Mouse (Mus musculus): ENCODE data around the gene Epha1. TPM values are rescaled to one million over a fixed set of nuclear protein-coding genes. Genes with fewer than 3 reads are reported as not detected.

Epha1 gene
- polyA plus RNA-seq, 2 experiments, result 1.4 to 4.0 TPM

DNA sequence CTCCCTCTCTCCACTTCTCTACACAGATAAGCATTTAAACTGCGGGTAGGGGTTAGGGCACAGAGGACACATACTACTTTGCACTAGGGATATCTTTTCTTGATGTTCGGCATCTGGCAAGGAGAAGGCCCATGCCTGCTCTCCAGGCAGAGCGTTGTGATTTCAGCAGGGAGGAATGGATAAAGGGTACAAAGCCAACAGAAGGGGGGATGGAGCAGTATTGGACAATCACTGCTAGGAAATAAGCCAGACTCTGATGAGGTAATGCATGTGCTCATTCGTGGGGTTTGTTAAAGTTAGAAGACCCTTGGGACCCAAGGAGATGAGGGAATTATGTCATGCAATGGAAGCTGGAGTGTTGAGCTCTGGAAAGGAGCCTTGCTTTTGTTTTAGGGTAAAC, 1.6 kb upstream of the Epha1 start:
- Histone ChIP-seq H3K36me3 (replicated peaks; ENCODE audit: control insufficient read depth, insufficient read depth, low read depth) (no peaks in the 10 kb centered on the region), H3K27me3 (ENCODE audit: control insufficient read depth, insufficient read depth, low read length) (no peaks in the 10 kb centered on the region), H3K27ac (no peak overlapping the region), H3K4me3 (ENCODE audit: insufficient read depth in 1 of 2, low read depth in 2 of 2, low read length in 2 of 2) (no peak overlapping the region), H3K9me3 (ENCODE audit: control insufficient read depth, low read length) (no peaks in the 10 kb centered on the region), H3K4me1 (replicated peaks; ENCODE audit: control insufficient read depth in 2 of 2, insufficient read depth in 2 of 2, low read length in 1 of 2) (peaks cover 0 to 2% of the 10 kb centered on the region in 2 experiments; a peak in 2 of 4 replicates), H3K9ac (replicated peaks) (no peak overlapping the region), H3K4me2 (ENCODE audit: low read depth) (no peak overlapping the region)
- DNase-seq (ENCODE audit: low read depth in 3 of 3, low spot score in 3 of 3), result no peak
- no peak for TF ChIP-seq CTCF (IDR thresholded peaks at IDR 0.05; ENCODE audit: low read depth)
- no peak for TF ChIP-seq EP300 (IDR thresholded peaks at IDR 0.05; ENCODE audit: low read depth)
- WGBS (ENCODE audit: insufficient replicate concordance), result 53% methylated on average over 4 of the region's 4 CpGs
- ATAC-seq (ENCODE audit: insufficient read depth), result no peak

GRCm38 (mm10) chr6:42373669-42374430, 782 bp upstream of the Epha1 start:
- ATAC-seq (ENCODE audit: insufficient read depth) (no peak), DNase-seq (ENCODE audit: low read depth in 3 of 3, low spot score in 3 of 3) (no peak)
- Histone ChIP-seq H3K9me3 (ENCODE audit: control insufficient read depth, low read length) (no peaks in the 10 kb centered on the region), H3K9ac (replicated peaks) (no peak overlapping the region), H3K27me3 (ENCODE audit: control insufficient read depth, insufficient read depth, low read length) (no peaks in the 10 kb centered on the region), H3K36me3 (replicated peaks; ENCODE audit: control insufficient read depth, insufficient read depth, low read depth) (no peaks in the 10 kb centered on the region), H3K4me3 (ENCODE audit: insufficient read depth in 1 of 2, low read depth in 2 of 2, low read length in 2 of 2) (peak overlapping the region in 1 of 2 experiments; percentile 50; a peak in 1 of 4 replicates), H3K4me2 (ENCODE audit: low read depth) (peak overlapping the region; percentile 61), H3K27ac (no peak overlapping the region), H3K4me1 (replicated peaks; ENCODE audit: control insufficient read depth in 2 of 2, insufficient read depth in 2 of 2, low read length in 1 of 2) (peaks cover 0 to 2% of the 10 kb centered on the region in 2 experiments; a peak in 2 of 4 replicates)
- TF ChIP-seq CTCF (IDR thresholded peaks at IDR 0.05; ENCODE audit: low read depth), result no peak
- no peak for TF ChIP-seq EP300 (IDR thresholded peaks at IDR 0.05; ENCODE audit: low read depth)
- WGBS (ENCODE audit: insufficient replicate concordance), result 36% methylated on average over 7 of the region's 7 CpGs

DNA sequence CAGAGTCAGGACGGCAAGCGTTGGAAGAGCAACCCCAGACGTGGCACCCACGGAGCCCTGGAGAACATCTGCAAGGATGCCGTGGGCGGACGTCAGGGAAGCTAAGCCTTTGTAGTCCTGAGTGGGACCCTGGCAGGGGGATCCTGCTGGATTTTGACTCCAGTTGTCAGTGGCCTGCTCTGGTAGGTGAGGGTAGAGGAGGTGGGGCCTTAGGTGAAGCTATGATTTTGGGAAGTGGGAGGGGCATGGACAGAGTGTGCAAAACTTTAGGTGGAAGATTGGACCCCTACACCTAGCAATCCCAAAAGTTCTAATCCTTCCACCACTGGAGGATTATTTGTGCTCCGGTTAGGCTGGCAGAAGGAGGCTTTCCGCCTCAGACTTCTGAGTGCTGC, 650 bp downstream of the Epha1 start:
- no peak overlapping the region for H3K9ac ChIP-seq (replicated peaks)
- no peak overlapping the region for H3K27ac ChIP-seq

DNA sequence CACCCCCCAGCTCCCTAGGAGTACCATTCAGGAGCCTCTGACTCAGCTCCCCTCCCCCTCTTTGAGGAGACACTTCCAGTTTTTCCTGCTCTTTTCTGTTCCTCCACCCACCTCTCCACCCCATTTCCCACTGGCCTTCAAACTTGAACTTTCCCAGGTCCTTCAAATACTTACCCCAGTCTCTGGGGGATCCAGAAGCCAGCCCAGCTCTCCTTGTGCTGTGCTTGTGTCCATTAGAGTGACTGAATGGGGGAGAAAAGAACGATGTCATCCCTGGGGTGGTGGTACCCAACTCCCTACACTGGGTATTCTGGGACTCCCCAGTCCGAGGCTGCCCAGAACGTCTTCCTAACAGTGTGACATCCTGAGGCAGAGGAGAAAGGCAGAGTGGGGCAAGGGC, 1.1 kb downstream of the Epha1 start:
- 26% methylated on average over 3 of the region's 3 CpGs for WGBS (ENCODE audit: insufficient replicate concordance)
- no peak for TF ChIP-seq EP300 (IDR thresholded peaks at IDR 0.05; ENCODE audit: low read depth)
- no peak for TF ChIP-seq CTCF (IDR thresholded peaks at IDR 0.05; ENCODE audit: low read depth)

More for the DNA sequence above, 650 bp downstream of the Epha1 start:
- no peak for DNase-seq (ENCODE audit: low read depth in 3 of 3, low spot score in 3 of 3)
- Histone ChIP-seq H3K9me3 (ENCODE audit: control insufficient read depth, low read length) (no peaks in the 10 kb centered on the region), H3K4me3 (ENCODE audit: insufficient read depth in 1 of 2, low read depth in 2 of 2, low read length in 2 of 2) (peak overlapping the region in 1 of 2 experiments; percentile 15; a peak in 1 of 4 replicates), H3K4me2 (ENCODE audit: low read depth) (peak overlapping the region; percentile 61), H3K36me3 (replicated peaks; ENCODE audit: control insufficient read depth, insufficient read depth, low read depth) (no peaks in the 10 kb centered on the region), H3K4me1 (replicated peaks; ENCODE audit: control insufficient read depth in 2 of 2, insufficient read depth in 2 of 2, low read length in 1 of 2) (peaks cover 0 to 2% of the 10 kb centered on the region in 2 experiments; a peak in 2 of 4 replicates), H3K27me3 (ENCODE audit: control insufficient read depth, insufficient read depth, low read length) (no peaks in the 10 kb centered on the region)
- peak; percentile 7; the same call in 1 of the 2 replicates for ATAC-seq (ENCODE audit: insufficient read depth)
- WGBS (ENCODE audit: insufficient replicate concordance), result 44% methylated on average over 9 of the region's 9 CpGs
- TF ChIP-seq EP300 (IDR thresholded peaks at IDR 0.05; ENCODE audit: low read depth) (no peak), CTCF (IDR thresholded peaks at IDR 0.05; ENCODE audit: low read depth) (no peak)

GRCm38 (mm10) chr6:42370630-42371363, 2.3 kb downstream of the Epha1 start:
- no peaks in the 10 kb centered on the region for H3K27me3 ChIP-seq (ENCODE audit: control insufficient read depth, insufficient read depth, low read length)
- DNase-seq (ENCODE audit: low read depth in 3 of 3, low spot score in 3 of 3), result no peak
- no peak overlapping the region for H3K4me3 ChIP-seq (ENCODE audit: insufficient read depth in 1 of 2, low read depth in 2 of 2, low read length in 2 of 2)
- peaks cover 0 to 2% of the 10 kb centered on the region in 2 experiments; a peak in 1 of 4 replicates for H3K4me1 ChIP-seq (replicated peaks; ENCODE audit: control insufficient read depth in 2 of 2, insufficient read depth in 2 of 2, low read length in 1 of 2)
- no peak overlapping the region for H3K9ac ChIP-seq (replicated peaks)
- H3K4me2 ChIP-seq (ENCODE audit: low read depth), result no peak overlapping the region
- TF ChIP-seq EP300 (IDR thresholded peaks at IDR 0.05; ENCODE audit: low read depth) (no peak), CTCF (IDR thresholded peaks at IDR 0.05; ENCODE audit: low read depth) (no peak)
- H3K9me3 ChIP-seq (ENCODE audit: control insufficient read depth, low read length), result no peaks in the 10 kb centered on the region
- H3K36me3 ChIP-seq (replicated peaks; ENCODE audit: control insufficient read depth, insufficient read depth, low read depth), result no peaks in the 10 kb centered on the region
- no peak overlapping the region for H3K27ac ChIP-seq
- no peak for ATAC-seq (ENCODE audit: insufficient read depth)
- 50% methylated on average over 4 of the region's 4 CpGs for WGBS (ENCODE audit: insufficient replicate concordance)

More for the DNA sequence above, 1.1 kb downstream of the Epha1 start:
- Histone ChIP-seq H3K36me3 (replicated peaks; ENCODE audit: control insufficient read depth, insufficient read depth, low read depth) (no peaks in the 10 kb centered on the region), H3K27me3 (ENCODE audit: control insufficient read depth, insufficient read depth, low read length) (no peaks in the 10 kb centered on the region), H3K27ac (no peak overlapping the region), H3K4me2 (ENCODE audit: low read depth) (peak overlapping the region; percentile 61), H3K9ac (replicated peaks) (no peak overlapping the region), H3K4me1 (replicated peaks; ENCODE audit: control insufficient read depth in 2 of 2, insufficient read depth in 2 of 2, low read length in 1 of 2) (peaks cover 0 to 2% of the 10 kb centered on the region in 2 experiments; a peak in 2 of 4 replicates), H3K4me3 (ENCODE audit: insufficient read depth in 1 of 2, low read depth in 2 of 2, low read length in 2 of 2) (no peak overlapping the region), H3K9me3 (ENCODE audit: control insufficient read depth, low read length) (no peaks in the 10 kb centered on the region)
- ATAC-seq (ENCODE audit: insufficient read depth) (no peak), DNase-seq (ENCODE audit: low read depth in 3 of 3, low spot score in 3 of 3) (no peak)
